Mouse (Mus musculus) megakaryocyte progenitor cell, adult 5-6 weeks (primary cell): ENCODE results near the gene Wdr4. TPM values are rescaled to one million over a fixed set of nuclear protein-coding genes. Genes with fewer than 3 reads are reported as not detected.

Experiments
- ATAC-seq: replicated peaks from 2 replicates; pipeline ENCODE4 v1.8.0; 2016; ENCODE audit warnings: mild to moderate bottlenecking, moderate TSS enrichment, inconsistent platforms; ENCODE audit not compliant: poor library complexity
- total RNA-seq, 2 experiments: library from RNA; stranded (forward) in 1 of 2; stranded (reverse) in 1 of 2; fragments of 157-497, 149-512 nt in 1 of 2; fragments of 200-1000 nt in 1 of 2; gene quantifications; 2 replicates each; pipeline versions ENCODE4 v1.2.3 to v1.2.4; 2015 to 2017

Gene Wdr4
- total RNA-seq, 2 experiments from 2014 or later, result 9.3 to 21.9 TPM

DNA sequence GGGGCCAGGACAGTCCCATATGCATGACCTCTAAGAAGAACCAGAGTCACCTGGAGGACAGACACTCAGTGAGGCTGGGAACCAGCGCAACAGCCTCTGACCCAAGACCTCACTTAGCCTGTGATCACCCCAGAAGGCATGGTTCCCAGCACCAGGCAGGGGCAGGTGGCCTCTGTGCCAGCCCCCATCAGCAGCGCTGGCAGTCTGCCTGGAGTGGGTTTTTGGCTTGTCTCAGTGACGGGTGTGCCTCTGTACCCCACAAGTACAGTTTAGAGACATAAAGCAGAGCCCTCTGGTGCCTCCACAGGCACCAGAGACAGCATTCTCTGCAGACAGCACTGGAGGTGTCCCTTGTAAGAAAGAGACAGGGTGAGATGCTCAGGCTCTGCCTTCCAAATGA lies 69.6 kb downstream of the Wdr4 start:
- no peak for ATAC-seq

DNA sequence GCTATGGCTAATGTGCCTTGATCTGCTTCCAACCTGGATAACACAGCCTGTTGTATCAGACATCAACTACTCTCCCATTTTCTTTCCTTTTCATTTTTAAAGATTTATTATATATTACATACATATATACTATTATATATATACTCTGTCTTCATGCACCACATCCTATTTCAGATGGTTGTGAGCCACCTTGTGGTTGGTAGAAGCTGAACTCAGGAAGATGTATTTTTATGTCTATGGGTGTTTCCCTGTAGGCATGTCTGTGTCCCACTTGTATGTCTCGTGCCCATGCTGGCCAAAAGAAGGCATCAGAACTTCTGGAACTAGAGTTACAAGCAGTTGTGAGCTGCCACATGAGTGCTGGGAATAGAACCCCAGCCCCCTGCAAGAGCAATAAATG lies 71.3 kb downstream of the Wdr4 start:
- no peak for ATAC-seq

DNA sequence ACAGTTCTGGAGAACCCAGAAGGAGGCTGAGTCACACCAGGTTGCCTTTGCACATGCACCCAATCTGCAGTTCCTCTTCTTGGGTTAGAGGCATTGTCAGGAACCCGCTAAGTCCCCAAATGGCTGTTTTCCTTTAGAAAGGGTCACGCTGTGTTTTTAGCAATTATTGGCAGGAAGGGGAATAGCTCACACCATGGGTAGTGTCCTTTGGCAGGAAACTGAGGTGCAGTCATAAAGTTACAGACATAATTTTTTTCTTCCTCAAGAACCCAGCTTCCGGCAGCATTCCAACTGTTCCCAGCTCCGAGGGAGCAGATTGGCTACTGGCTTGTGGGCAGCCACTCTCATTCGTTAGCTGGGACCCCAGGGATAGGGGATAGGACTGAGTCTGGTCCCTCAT lies 72.0 kb downstream of the Wdr4 start:
- ATAC-seq, result no peak

DNA sequence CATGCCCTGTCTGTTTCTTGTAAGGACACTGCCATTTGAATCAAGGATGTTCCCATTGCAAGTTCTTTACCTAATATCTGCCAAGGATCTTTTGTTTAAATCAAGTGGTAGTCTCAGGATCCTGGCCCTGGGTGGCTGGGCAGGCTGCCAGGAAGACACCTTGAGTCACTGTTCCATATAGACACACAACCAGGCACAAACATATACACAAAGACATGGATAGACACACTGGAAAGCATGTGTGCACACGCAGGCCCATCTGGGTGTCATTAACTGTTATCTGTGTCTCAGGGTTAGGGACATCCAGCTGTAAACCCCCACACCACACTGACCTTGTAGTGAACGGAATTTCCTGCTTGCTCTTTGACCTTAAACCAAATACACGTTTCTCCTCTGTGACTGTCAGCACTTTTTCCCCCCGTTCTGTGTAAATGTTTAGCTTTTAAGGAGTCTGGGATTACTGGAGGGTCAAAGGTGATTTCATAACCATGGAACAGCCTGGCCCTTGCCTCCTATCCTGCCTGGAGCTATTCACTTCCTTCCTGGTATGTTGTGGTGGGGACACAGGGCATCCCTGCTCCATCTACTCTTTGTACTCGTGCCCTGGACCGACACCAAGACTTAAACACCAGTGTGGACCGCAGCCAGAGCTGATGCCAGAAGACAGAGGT lies 74.6 kb downstream of the Wdr4 start:
- ATAC-seq, result no peak

Other genes with a start within 250 kb of the Wdr4 start
- gene Rsph1, start 242.6 kb downstream of the Wdr4 start, total RNA-seq (2015), result 0.72 and 1.4 TPM in 2 replicates
- 1.8 and 3.0 TPM in 2 replicates for gene Rsph1, start 242.6 kb downstream of the Wdr4 start, total RNA-seq (2017)
- 9.8 TPM in 2 replicates for gene Slc37a1, start 233.2 kb downstream of the Wdr4 start, total RNA-seq (2015)
- gene Slc37a1, start 233.2 kb downstream of the Wdr4 start, total RNA-seq (2017), result 6.2 and 8.3 TPM in 2 replicates
- 0.79 TPM in 1 of 2 replicates, not detected in the other for gene Pde9a, start 133.8 kb downstream of the Wdr4 start, total RNA-seq (2015)
- 1.5 TPM in 1 of 2 replicates, not detected in the other for gene Pde9a, start 133.8 kb downstream of the Wdr4 start, total RNA-seq (2017)
- 120 and 129 TPM in 2 replicates for gene Ndufv3, start 135 bp upstream of the Wdr4 start, total RNA-seq (2015)
- gene Ndufv3, start 135 bp upstream of the Wdr4 start, total RNA-seq (2017), result 209 and 291 TPM in 2 replicates
- 15.0 and 18.9 TPM in 2 replicates for gene Pknox1, start 44.8 kb upstream of the Wdr4 start, total RNA-seq (2015)
- 19.8 and 21.2 TPM in 2 replicates for gene Pknox1, start 44.8 kb upstream of the Wdr4 start, total RNA-seq (2017)
- not detected in 2 replicates for gene Cbs, start 117.3 kb upstream of the Wdr4 start, total RNA-seq (2015)
- gene Cbs, start 117.3 kb upstream of the Wdr4 start, total RNA-seq (2017), result 0.14 TPM in 1 of 2 replicates, not detected in the other
- 77.1 and 82.0 TPM in 2 replicates for gene U2af1, start 138.9 kb upstream of the Wdr4 start, total RNA-seq (2015)
- 286 and 323 TPM in 2 replicates for gene U2af1, start 138.9 kb upstream of the Wdr4 start, total RNA-seq (2017)
- gene Cryaa, start 157.8 kb upstream of the Wdr4 start, total RNA-seq (2015), result not detected in 2 replicates
- gene Cryaa, start 157.8 kb upstream of the Wdr4 start, total RNA-seq (2017), result not detected in 2 replicates